Mouse (Mus musculus): Measurements from ENCODE around the gene Zfand2a. TPM values are rescaled to one million over a fixed set of nuclear protein-coding genes. Genes with fewer than 3 reads are reported as not detected.

Gene Zfand2a
- total RNA-seq, 2 experiments from 2014 or later: 10.9 to 13.6 TPM

DNA sequence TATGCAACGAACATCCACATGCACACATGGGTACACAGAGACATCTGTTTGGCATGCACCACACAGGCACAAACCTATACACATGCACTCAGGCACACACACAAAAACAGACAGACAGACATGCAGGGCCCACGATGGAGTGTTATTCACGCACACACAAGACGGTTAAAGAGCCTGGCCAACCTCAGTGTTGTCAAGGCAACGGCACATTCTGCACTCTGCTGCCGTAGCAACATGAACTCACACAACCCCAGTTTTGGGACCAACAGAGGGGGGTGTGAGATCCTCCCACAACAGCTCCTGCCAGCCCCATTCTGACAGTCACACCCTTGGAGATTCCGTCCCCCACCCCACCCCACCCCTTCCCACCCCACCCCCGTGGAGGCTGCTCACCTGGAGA lies 49.4 kb downstream of the Zfand2a start:
- no peak for ATAC-seq (replicated peaks; ENCODE audit: low FRiP score, low TSS enrichment, poor library complexity, severe bottlenecking)

DNA sequence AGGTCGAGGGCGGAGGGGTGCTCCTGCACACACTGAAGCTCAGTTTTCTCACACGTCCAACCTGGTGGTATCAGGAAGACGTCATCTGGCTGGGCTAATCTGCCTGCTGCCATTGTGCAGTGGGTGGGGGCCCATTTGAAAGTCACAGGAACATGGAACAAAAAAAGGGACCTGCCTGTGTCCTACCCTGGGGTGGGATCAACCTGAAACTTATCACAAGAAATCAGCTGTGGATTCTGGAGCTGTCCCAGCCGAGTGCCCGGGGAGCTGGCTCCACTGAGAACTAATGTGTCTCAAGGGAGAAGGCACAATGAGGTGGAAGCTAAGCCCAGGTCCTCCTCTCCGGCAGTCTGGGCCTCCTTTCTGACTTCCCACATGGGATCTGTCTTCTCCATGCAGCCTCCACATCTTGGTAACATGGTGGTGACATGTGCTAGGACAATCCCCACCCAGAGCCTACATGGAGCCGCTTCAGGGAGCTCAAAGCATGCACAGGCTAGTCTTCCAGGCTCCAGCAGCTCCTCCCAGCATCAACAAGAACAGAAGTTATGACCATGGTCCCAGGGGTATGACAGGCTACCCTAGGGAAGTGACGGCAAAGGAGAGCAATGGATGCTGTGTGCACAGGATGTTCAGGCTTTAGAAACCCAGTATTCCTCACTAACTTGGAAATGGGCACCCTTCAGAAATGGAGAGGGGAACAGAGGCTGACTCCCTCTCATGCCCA lies 50.3 kb downstream of the Zfand2a start:
- no peak for ATAC-seq (replicated peaks; ENCODE audit: low FRiP score, low TSS enrichment, poor library complexity, severe bottlenecking)

DNA sequence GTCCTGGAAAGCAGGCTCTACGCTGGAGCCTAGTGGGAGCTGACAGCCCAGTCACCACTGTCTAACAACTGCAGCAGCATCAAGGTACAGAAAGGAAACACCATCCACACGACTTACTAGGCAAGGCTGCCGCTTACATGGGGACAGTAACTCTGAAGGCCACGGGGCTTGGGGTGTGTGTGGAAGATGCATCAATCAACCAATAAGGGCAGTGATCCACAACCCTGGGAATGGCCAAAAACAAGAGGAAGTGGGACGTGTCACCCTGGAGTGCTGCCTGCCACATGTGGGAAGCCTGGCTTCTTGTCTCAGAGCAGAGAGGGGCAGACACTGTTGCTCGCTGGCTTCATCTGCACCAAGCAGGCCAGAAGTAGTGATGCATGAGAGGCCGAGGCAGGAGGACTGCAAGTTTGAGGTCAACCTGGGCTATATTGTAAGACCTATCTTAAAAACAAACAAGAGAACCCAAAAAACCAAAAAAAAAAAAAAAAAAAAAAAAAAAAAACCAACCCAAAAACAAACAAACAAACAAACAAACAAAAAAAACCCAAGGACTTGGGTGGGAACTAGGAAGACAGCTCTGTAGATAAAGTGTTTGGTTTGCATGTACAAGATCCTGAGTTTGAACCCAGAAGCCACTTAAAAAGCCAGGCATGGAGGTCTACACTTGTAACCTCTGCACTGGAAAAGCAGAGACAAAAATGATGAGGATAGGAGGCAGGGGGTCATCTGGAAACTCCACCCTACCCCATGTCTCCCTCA lies 51.4 kb downstream of the Zfand2a start:
- no peak for ATAC-seq (replicated peaks; ENCODE audit: low FRiP score, low TSS enrichment, poor library complexity, severe bottlenecking)

DNA sequence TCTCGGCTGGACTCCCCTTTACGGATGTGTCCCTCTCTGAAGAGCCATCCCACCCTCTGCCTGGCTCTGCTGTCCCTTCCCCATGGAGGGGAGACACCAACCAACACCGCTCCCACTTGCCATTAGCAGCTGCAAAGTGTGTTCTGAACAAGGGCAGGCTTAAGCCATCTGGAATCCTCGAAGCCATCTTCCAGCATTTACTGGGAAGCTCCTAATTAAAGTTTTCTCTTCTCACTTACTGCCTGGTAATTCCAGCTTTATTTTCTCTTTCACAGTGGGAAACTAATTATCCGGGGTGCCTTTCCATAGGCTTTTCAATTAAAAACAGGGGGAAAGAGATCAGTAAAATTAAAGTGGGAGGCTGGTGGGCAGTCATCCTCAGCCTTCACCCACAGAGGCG lies 52.0 kb downstream of the Zfand2a start:
- no peak for ATAC-seq (replicated peaks; ENCODE audit: low FRiP score, low TSS enrichment, poor library complexity, severe bottlenecking)

DNA sequence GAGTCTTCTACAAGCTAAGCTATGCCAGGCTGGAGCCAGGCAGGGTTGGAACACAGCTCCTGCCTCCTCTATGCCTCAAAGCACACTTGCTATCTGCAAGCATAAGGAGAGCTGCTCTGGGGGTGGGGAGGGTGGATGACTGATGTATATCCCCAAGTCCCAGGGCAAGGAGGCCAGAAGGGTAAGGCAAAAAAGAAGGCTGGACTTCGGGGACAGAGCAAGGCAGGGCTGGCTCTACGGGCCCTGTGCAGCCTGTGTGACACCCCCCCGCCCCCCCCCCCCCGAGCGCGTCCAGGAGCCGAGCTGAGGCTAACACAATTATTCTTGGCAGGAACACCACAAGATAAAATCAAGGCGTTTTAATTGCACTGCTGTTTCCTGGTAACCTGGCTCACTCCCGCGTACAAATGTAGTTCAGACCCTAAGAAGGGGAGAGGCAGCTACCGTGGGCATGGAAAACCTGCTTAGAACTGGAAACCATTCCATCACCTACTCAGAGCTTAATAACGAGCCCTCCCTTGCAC lies 54.5 kb downstream of the Zfand2a start:
- peak; percentile 52 for ATAC-seq (replicated peaks; ENCODE audit: low FRiP score, low TSS enrichment, poor library complexity, severe bottlenecking)

DNA sequence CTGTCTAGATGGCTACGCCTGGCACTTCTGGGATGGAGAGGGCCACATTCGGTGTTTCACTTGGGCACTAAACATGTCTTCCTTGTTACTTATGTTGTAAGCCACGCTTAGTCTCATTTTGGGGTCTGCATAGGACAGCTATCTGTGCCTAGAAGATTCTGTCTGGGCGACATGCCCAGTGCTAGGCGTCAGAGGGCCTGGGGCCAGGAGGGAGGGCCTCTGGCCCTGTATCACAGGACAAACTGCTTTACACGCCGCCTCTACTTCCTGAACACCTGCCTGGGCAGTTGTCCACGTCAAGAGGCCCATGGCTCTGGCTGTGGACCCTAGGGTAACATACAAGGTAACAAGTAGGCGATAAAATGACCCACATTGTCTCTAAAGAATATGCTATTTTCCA lies 56.4 kb downstream of the Zfand2a start:
- ATAC-seq (replicated peaks; ENCODE audit: low FRiP score, low TSS enrichment, poor library complexity, severe bottlenecking): peak; percentile 51

DNA sequence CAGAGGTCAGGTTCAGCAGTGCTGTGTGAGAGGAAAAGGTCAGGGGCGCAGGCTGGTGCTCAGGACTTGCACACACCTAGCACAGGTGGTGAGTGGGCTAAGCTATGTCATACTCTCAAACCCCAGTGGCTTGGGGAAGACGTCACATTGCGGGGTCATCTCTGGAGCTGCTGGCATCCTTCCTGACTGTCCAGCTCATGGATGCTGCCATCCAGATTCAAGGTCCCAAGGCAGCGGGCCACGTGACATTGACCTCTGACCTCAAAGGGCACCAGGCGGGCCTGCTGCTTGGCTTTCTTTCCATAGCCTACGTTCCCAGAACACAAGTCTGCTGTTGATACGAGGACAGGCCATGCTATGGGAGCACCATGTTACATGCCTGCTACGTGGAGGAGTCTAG lies 57.3 kb downstream of the Zfand2a start:
- ATAC-seq (replicated peaks; ENCODE audit: low FRiP score, low TSS enrichment, poor library complexity, severe bottlenecking): no peak

DNA sequence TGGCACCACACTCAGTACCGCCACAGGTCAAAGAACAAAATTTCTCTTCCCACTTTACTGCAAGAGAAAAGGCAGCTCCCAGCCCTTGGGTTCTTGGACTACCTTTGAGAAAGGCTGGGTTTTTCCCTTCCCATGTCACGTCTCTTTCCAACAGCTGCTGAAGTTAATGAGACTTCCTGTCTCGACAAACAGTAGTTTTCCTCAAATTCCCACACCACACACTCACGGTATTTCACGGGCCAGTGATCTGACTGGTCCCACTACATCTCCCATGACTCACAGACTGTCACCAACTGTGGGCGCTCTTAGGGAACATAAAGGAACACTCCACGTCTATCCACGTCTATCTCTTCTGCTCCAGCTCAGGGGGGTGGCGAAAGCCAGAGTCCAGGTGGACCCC lies 59.2 kb downstream of the Zfand2a start:
- no peak for ATAC-seq (replicated peaks; ENCODE audit: low FRiP score, low TSS enrichment, poor library complexity, severe bottlenecking)

DNA sequence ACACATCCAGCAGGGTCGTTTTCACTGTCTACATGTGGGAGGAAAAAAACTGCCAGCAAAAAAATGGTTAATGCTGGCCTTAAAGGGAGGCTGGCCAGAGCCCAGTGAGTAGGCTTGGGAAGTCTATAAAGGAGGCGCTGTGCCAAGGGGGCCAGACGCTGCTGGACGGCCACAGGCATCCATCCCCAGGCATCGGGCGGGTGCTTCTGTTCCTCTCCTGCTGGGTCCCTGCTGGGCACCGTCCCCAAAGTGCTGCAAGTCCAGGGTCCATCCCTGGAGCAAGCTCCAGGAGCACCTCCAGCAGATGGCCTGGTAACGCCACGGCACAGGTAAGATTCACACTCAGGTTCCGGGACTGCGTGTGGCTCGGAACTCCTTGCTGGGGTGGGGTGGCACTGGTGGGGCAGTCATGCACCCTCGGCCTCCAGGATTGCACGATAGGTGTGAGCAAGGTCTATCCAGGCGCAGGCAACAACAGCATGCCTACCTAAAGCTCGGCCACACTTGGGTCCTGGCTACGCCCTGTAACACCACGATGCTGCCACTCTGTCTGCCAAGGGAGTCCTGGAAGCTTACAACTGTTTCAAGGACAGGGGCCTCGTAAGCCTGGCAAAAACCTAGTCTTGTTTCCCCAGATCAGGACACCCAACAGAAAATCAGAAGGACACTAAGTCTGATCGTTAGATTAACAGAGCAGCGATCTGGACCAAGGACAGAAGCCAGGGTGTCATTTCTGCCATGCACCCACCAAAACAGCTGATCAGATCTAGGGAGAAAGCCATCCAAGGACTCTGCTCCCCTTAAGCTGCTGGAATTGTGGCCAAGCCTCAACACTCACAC lies 61.1 kb downstream of the Zfand2a start, which contains the start of gene Gper1:
Gper1 (plus strand) TSS at position 126 of the 840 bp plus-strand sequence.
- ATAC-seq (replicated peaks; ENCODE audit: low FRiP score, low TSS enrichment, poor library complexity, severe bottlenecking): no peak

Other genes with a start within 250 kb of the Zfand2a start
- gene Get4, start 232.2 kb downstream of the Zfand2a start, total RNA-seq (2014; fragmentation: Nextera tagmentation): 57.7 and 80.8 TPM in 2 replicates
- 19.5 and 38.6 TPM in 2 replicates for gene Get4, start 232.2 kb downstream of the Zfand2a start, total RNA-seq (2017)
- gene Adap1, start 158.9 kb downstream of the Zfand2a start, total RNA-seq (2014; fragmentation: Nextera tagmentation): 6.0 and 14.7 TPM in 2 replicates
- gene Adap1, start 158.9 kb downstream of the Zfand2a start, total RNA-seq (2017): 3.0 and 8.0 TPM in 2 replicates
- 40.4 and 41.7 TPM in 2 replicates for gene Cox19, start 133.1 kb downstream of the Zfand2a start, total RNA-seq (2014; fragmentation: Nextera tagmentation)
- 27.4 and 43.8 TPM in 2 replicates for gene Cox19, start 133.1 kb downstream of the Zfand2a start, total RNA-seq (2017)
- not detected in 2 replicates for gene Cyp2w1, start 131.9 kb downstream of the Zfand2a start, total RNA-seq (2014; fragmentation: Nextera tagmentation)
- gene Cyp2w1, start 131.9 kb downstream of the Zfand2a start, total RNA-seq (2017): not detected in 2 replicates
- gene Gpr146, start 106.9 kb downstream of the Zfand2a start, total RNA-seq (2014; fragmentation: Nextera tagmentation): 7.5 and 7.9 TPM in 2 replicates
- gene Gpr146, start 106.9 kb downstream of the Zfand2a start, total RNA-seq (2017): 5.3 and 6.0 TPM in 2 replicates
- 0.79 TPM in 1 of 2 replicates, not detected in the other for gene C130050O18Rik, start 79.3 kb downstream of the Zfand2a start, total RNA-seq (2014; fragmentation: Nextera tagmentation)
- 0.08 TPM in 1 of 2 replicates, not detected in the other for gene C130050O18Rik, start 79.3 kb downstream of the Zfand2a start, total RNA-seq (2017)
- not detected in 2 replicates for gene Gper1, start 61.4 kb downstream of the Zfand2a start, total RNA-seq (2014; fragmentation: Nextera tagmentation)
- not detected in 2 replicates for gene Gper1, start 61.4 kb downstream of the Zfand2a start, total RNA-seq (2017)
- 28.0 and 31.0 TPM in 2 replicates for gene 3110082I17Rik, start 24.0 kb downstream of the Zfand2a start, total RNA-seq (2014; fragmentation: Nextera tagmentation)
- 40.1 and 74.7 TPM in 2 replicates for gene 3110082I17Rik, start 24.0 kb downstream of the Zfand2a start, total RNA-seq (2017)
- not detected in 2 replicates for gene Uncx, start 58.9 kb upstream of the Zfand2a start, total RNA-seq (2014; fragmentation: Nextera tagmentation)
- gene Uncx, start 58.9 kb upstream of the Zfand2a start, total RNA-seq (2017): not detected in 2 replicates

Data from megakaryocyte-erythroid progenitor cell, adult 5-6 weeks (primary cell).